Mouse (Mus musculus): ENCODE data around the gene Gm49450. TPM values are rescaled to one million over a fixed set of nuclear protein-coding genes. Genes with fewer than 3 reads are reported as not detected.
A peak's percentile ranks its signal among the peaks of the same experiment; 100 is the strongest.

Gene Gm49450
- polyA plus RNA-seq, 1 experiment = 0.22 TPM

GRCm38 (mm10) chr15:98893940-98894745 lies 59.2 kb downstream of the Gm49450 start, which contains the start of gene Rhebl1:
TSS of gene Rhebl1 (minus strand) at chr15:98894540.
- TF ChIP-seq USF1 (IDR thresholded peaks at IDR 0.05; ENCODE audit: low read depth) (no peak), FOSL1 (IDR thresholded peaks at IDR 0.05; ENCODE audit: insufficient read depth, low read length, poor library complexity, severe bottlenecking) (no peak), MYOG (IDR thresholded peaks at IDR 0.05; ENCODE audit: control insufficient read depth, extremely low read depth, insufficient read length) (no peak), MYOD1 (IDR thresholded peaks at IDR 0.05; ENCODE audit: control insufficient read depth, insufficient read length, low read depth) (no peak), CTCF (IDR thresholded peaks at IDR 0.05; ENCODE audit: control insufficient read depth, insufficient read depth, insufficient read length) (no peak), CEBPB (IDR thresholded peaks at IDR 0.05; ENCODE audit: low read depth) (no peak), MAX (IDR thresholded peaks at IDR 0.05) (no peak)
- Histone ChIP-seq H3K79me2 (ENCODE audit: control insufficient read depth, insufficient read depth) (no peaks in the 10 kb centered on the region), H3K27me3 (ENCODE audit: control insufficient read depth, insufficient read depth, insufficient read length) (peaks cover 15% of the 10 kb centered on the region), H3K4me3 (ENCODE audit: insufficient read depth, poor library complexity, severe bottlenecking) (no peak within 1 kb of the TSS), H3ac (ENCODE audit: control insufficient read depth, insufficient read length, low read depth) (peak within 1 kb of the TSS; percentile 3), H3K79me3 (ENCODE audit: low read depth) (no peaks in the 10 kb centered on the region), H3K36me3 (ENCODE audit: control insufficient read depth, insufficient read depth) (no peaks in the 10 kb centered on the region)

GRCm38 (mm10) chr15:98893036-98893435 lies 60.3 kb downstream of the Gm49450 start:
- TF ChIP-seq USF1 (IDR thresholded peaks at IDR 0.05; ENCODE audit: low read depth) (no peak), CTCF (IDR thresholded peaks at IDR 0.05; ENCODE audit: control insufficient read depth, insufficient read depth, insufficient read length) (no peak), MYOD1 (IDR thresholded peaks at IDR 0.05; ENCODE audit: control insufficient read depth, insufficient read length, low read depth) (no peak), CEBPB (IDR thresholded peaks at IDR 0.05; ENCODE audit: low read depth) (no peak), FOSL1 (IDR thresholded peaks at IDR 0.05; ENCODE audit: insufficient read depth, low read length, poor library complexity, severe bottlenecking) (no peak), MYOG (IDR thresholded peaks at IDR 0.05; ENCODE audit: control insufficient read depth, extremely low read depth, insufficient read length) (no peak), MAX (IDR thresholded peaks at IDR 0.05) (no peak)
- Histone ChIP-seq H3K79me3 (ENCODE audit: low read depth) (no peaks in the 10 kb centered on the region), H3K36me3 (ENCODE audit: control insufficient read depth, insufficient read depth) (no peaks in the 10 kb centered on the region), H3K4me3 (ENCODE audit: insufficient read depth, poor library complexity, severe bottlenecking) (no peak overlapping the region), H3K27me3 (ENCODE audit: control insufficient read depth, insufficient read depth, insufficient read length) (peaks cover 12% of the 10 kb centered on the region), H3K79me2 (ENCODE audit: control insufficient read depth, insufficient read depth) (no peaks in the 10 kb centered on the region), H3ac (ENCODE audit: control insufficient read depth, insufficient read length, low read depth) (no peak overlapping the region)

GRCm38 (mm10) chr15:98891907-98892606 lies 61.3 kb downstream of the Gm49450 start:
- TF ChIP-seq CTCF (IDR thresholded peaks at IDR 0.05; ENCODE audit: control insufficient read depth, insufficient read depth, insufficient read length) = peak; percentile 68
- TF ChIP-seq MYOD1 (IDR thresholded peaks at IDR 0.05; ENCODE audit: control insufficient read depth, insufficient read length, low read depth) = no peak
- peak; percentile 96 for TF ChIP-seq MAX (IDR thresholded peaks at IDR 0.05)
- H3K79me2 ChIP-seq (ENCODE audit: control insufficient read depth, insufficient read depth) = no peaks in the 10 kb centered on the region
- no peaks in the 10 kb centered on the region for H3K36me3 ChIP-seq (ENCODE audit: control insufficient read depth, insufficient read depth)
- H3ac ChIP-seq (ENCODE audit: control insufficient read depth, insufficient read length, low read depth) = no peak overlapping the region
- no peaks in the 10 kb centered on the region for H3K79me3 ChIP-seq (ENCODE audit: low read depth)
- no peak overlapping the region for H3K4me3 ChIP-seq (ENCODE audit: insufficient read depth, poor library complexity, severe bottlenecking)
- H3K27me3 ChIP-seq (ENCODE audit: control insufficient read depth, insufficient read depth, insufficient read length) = peaks cover 4% of the 10 kb centered on the region

GRCm38 (mm10) chr15:98891198-98891742 lies 62.1 kb downstream of the Gm49450 start:
- H3K27me3 ChIP-seq (ENCODE audit: control insufficient read depth, insufficient read depth, insufficient read length) = peaks cover 4% of the 10 kb centered on the region
- H3K4me3 ChIP-seq (ENCODE audit: insufficient read depth, poor library complexity, severe bottlenecking) = no peak overlapping the region
- TF ChIP-seq MYOD1 (IDR thresholded peaks at IDR 0.05; ENCODE audit: control insufficient read depth, insufficient read length, low read depth) = no peak
- no peak for TF ChIP-seq CEBPB (IDR thresholded peaks at IDR 0.05; ENCODE audit: low read depth)
- TF ChIP-seq MAX (IDR thresholded peaks at IDR 0.05) = no peak
- no peak for TF ChIP-seq CTCF (IDR thresholded peaks at IDR 0.05; ENCODE audit: control insufficient read depth, insufficient read depth, insufficient read length)
- no peak for TF ChIP-seq MYOG (IDR thresholded peaks at IDR 0.05; ENCODE audit: control insufficient read depth, extremely low read depth, insufficient read length)
- TF ChIP-seq FOSL1 (IDR thresholded peaks at IDR 0.05; ENCODE audit: insufficient read depth, low read length, poor library complexity, severe bottlenecking) = no peak
- TF ChIP-seq USF1 (IDR thresholded peaks at IDR 0.05; ENCODE audit: low read depth) = no peak

GRCm38 (mm10) chr15:98887526-98887925 lies 65.8 kb downstream of the Gm49450 start:
- Histone ChIP-seq H3K79me3 (ENCODE audit: low read depth) (no peaks in the 10 kb centered on the region), H3K36me3 (ENCODE audit: control insufficient read depth, insufficient read depth) (no peaks in the 10 kb centered on the region), H3K4me3 (ENCODE audit: insufficient read depth, poor library complexity, severe bottlenecking) (no peak overlapping the region), H3K27me3 (ENCODE audit: control insufficient read depth, insufficient read depth, insufficient read length) (no peaks in the 10 kb centered on the region), H3ac (ENCODE audit: control insufficient read depth, insufficient read length, low read depth) (no peak overlapping the region), H3K79me2 (ENCODE audit: control insufficient read depth, insufficient read depth) (no peaks in the 10 kb centered on the region)
- no peak for TF ChIP-seq MAX (IDR thresholded peaks at IDR 0.05)
- TF ChIP-seq MYOG (IDR thresholded peaks at IDR 0.05; ENCODE audit: control insufficient read depth, extremely low read depth, insufficient read length) = no peak
- no peak for TF ChIP-seq USF1 (IDR thresholded peaks at IDR 0.05; ENCODE audit: low read depth)
- no peak for TF ChIP-seq CTCF (IDR thresholded peaks at IDR 0.05; ENCODE audit: control insufficient read depth, insufficient read depth, insufficient read length)
- TF ChIP-seq MYOD1 (IDR thresholded peaks at IDR 0.05; ENCODE audit: control insufficient read depth, insufficient read length, low read depth) = no peak
- TF ChIP-seq FOSL1 (IDR thresholded peaks at IDR 0.05; ENCODE audit: insufficient read depth, low read length, poor library complexity, severe bottlenecking) = no peak
- TF ChIP-seq CEBPB (IDR thresholded peaks at IDR 0.05; ENCODE audit: low read depth) = no peak

More at GRCm38 (mm10) chr15:98891198-98891742, 62.1 kb downstream of the Gm49450 start:
- Histone ChIP-seq H3K36me3 (ENCODE audit: control insufficient read depth, insufficient read depth) (no peaks in the 10 kb centered on the region), H3ac (ENCODE audit: control insufficient read depth, insufficient read length, low read depth) (no peak overlapping the region), H3K79me3 (ENCODE audit: low read depth) (no peaks in the 10 kb centered on the region), H3K79me2 (ENCODE audit: control insufficient read depth, insufficient read depth) (no peaks in the 10 kb centered on the region)
